Mouse (Mus musculus) macrophage (primary cell): ENCODE data around the gene Mta2. TPM values are rescaled to one million over a fixed set of nuclear protein-coding genes. Genes with fewer than 3 reads are reported as not detected.
A peak's percentile ranks its signal among the peaks of the same experiment; 100 is the strongest.

Source experiments
- H3K27ac ChIP-seq: fragments of 350-480 bp; formaldehyde crosslinking; 2 replicates; pipeline ENCODE4 v1.9.0; 2021
- H3K36me3 ChIP-seq: fragments of 350-480 bp; formaldehyde crosslinking; 2 replicates; pipeline ENCODE4 v1.9.0; 2021; ENCODE audit errors: inconsistent target
- H3K4me3 ChIP-seq: fragments of 350-480 bp; formaldehyde crosslinking; 2 replicates; pipeline ENCODE4 v1.9.0; 2021; ENCODE audit errors: inconsistent target
- H3K79me2 ChIP-seq: fragments of 350-480 bp; formaldehyde crosslinking; 2 replicates; pipeline ENCODE4 v1.9.0; 2021; ENCODE audit errors: inconsistent target
- WGBS: methylation state at CpG from one replicate; pipeline ENCODE4 v1.1.7; 2026; ENCODE audit warnings: inconsistent platforms; ENCODE audit not compliant: missing documents; 5-methylcytosine and 5-hydroxymethylcytosine counted together
- polyA plus RNA-seq: library from polyadenylated mRNA; stranded (reverse); fragments of 250-400 nt; gene quantifications from 3 replicates; pipeline ENCODE4 v1.2.4, GENCODE M21; 2018; ENCODE audit warnings: inconsistent platforms

The Mta2 gene
- polyA plus RNA-seq, 1 experiment from 2014 or later = 68.2 TPM

- H3K36me3 ChIP-seq = no peaks in the 10 kb centered on the region
- peak overlapping the region; percentile 54 for H3K27ac ChIP-seq
- peaks cover 70% of the 10 kb centered on the region for H3K79me2 ChIP-seq
- 73% methylated on average over 15 of the region's 15 CpGs for WGBS
- H3K4me3 ChIP-seq = peak overlapping the region; percentile 24; the same call in 1 of the 2 replicates
These were observed 46.8 kb downstream of the Mta2 start for GRCm38 (mm10) chr19:8988346-8989065.

- H3K79me2 ChIP-seq = peaks cover 76% of the 10 kb centered on the region
- no peaks in the 10 kb centered on the region for H3K36me3 ChIP-seq
- peak within 1 kb of the TSS; percentile 95 for H3K27ac ChIP-seq
- 2% methylated on average over 27 of the region's 42 CpGs for WGBS
- H3K4me3 ChIP-seq = peak within 1 kb of the TSS; percentile 94
These were observed 47.4 kb downstream of the Mta2 start, which contains the start of gene Ahnak for GRCm38 (mm10) chr19:8989066-8989566. Gene Ahnak, plus strand, starts transcription at chr19:8989284.

GRCm38 (mm10) chr19:8989567-8990431, 48.1 kb downstream of the Mta2 start:
- Histone ChIP-seq H3K36me3 (no peaks in the 10 kb centered on the region), H3K4me3 (peak overlapping the region; percentile 94), H3K27ac (peak overlapping the region; percentile 95), H3K79me2 (peaks cover 83% of the 10 kb centered on the region)
- WGBS = 1% methylated on average over 47 of the region's 53 CpGs

- Histone ChIP-seq H3K4me3 (peak overlapping the region; percentile 94), H3K27ac (peak overlapping the region; percentile 95), H3K79me2 (peaks cover 83% of the 10 kb centered on the region), H3K36me3 (no peaks in the 10 kb centered on the region)
- 22% methylated on average over 13 of the region's 15 CpGs for WGBS
These were observed 48.9 kb downstream of the Mta2 start for GRCm38 (mm10) chr19:8990432-8991102.

- Histone ChIP-seq H3K27ac (peak overlapping the region; percentile 95), H3K79me2 (peaks cover 86% of the 10 kb centered on the region), H3K4me3 (peak overlapping the region; percentile 94), H3K36me3 (no peaks in the 10 kb centered on the region)
- 71% methylated on average over 2 of the region's 4 CpGs for whole genome bisulfite sequencing
These were observed 49.7 kb downstream of the Mta2 start for GRCm38 (mm10) chr19:8991245-8991870.

GRCm38 (mm10) chr19:8991871-8992735, 50.4 kb downstream of the Mta2 start:
- peak overlapping the region; percentile 94 for H3K4me3 ChIP-seq
- H3K79me2 ChIP-seq = peaks cover 93% of the 10 kb centered on the region
- H3K27ac ChIP-seq = peak overlapping the region; percentile 95
- WGBS = 89% methylated on average over 13 of the region's 13 CpGs
- no peaks in the 10 kb centered on the region for H3K36me3 ChIP-seq

- Histone ChIP-seq H3K27ac (peak overlapping the region; percentile 95), H3K36me3 (no peaks in the 10 kb centered on the region), H3K4me3 (peak overlapping the region; percentile 94), H3K79me2 (peaks cover 98% of the 10 kb centered on the region)
- WGBS = 33% methylated on average over 12 of the region's 12 CpGs
These were observed 51.3 kb downstream of the Mta2 start for GRCm38 (mm10) chr19:8992769-8993624.

- Histone ChIP-seq H3K79me2 (peaks cover 98% of the 10 kb centered on the region), H3K27ac (peak overlapping the region; percentile 95), H3K36me3 (no peaks in the 10 kb centered on the region), H3K4me3 (peak overlapping the region; percentile 94; the same call in 1 of the 2 replicates)
- no CpG with 5 or more reads among the region's 2 CpGs for WGBS
These were observed 51.9 kb downstream of the Mta2 start for GRCm38 (mm10) chr19:8993625-8993912.

GRCm38 (mm10) chr19:8994813-8995607, 53.3 kb downstream of the Mta2 start:
- Histone ChIP-seq H3K4me3 (no peak overlapping the region), H3K36me3 (peaks cover 10% of the 10 kb centered on the region), H3K27ac (peak overlapping the region; percentile 95), H3K79me2 (peaks cover 100% of the 10 kb centered on the region)
- 90% methylated on average over 10 of the region's 10 CpGs for WGBS

GRCm38 (mm10) chr19:8996601-8997000, 54.9 kb downstream of the Mta2 start:
- no peak overlapping the region for H3K4me3 ChIP-seq
- peaks cover 26% of the 10 kb centered on the region for H3K36me3 ChIP-seq
- peak overlapping the region; percentile 79 for H3K27ac ChIP-seq
- WGBS = 95% methylated on average over 6 of the region's 6 CpGs
- peaks cover 100% of the 10 kb centered on the region for H3K79me2 ChIP-seq

- H3K79me2 ChIP-seq = peaks cover 100% of the 10 kb centered on the region
- H3K4me3 ChIP-seq = no peak overlapping the region
- peak overlapping the region; percentile 79 for H3K27ac ChIP-seq
- WGBS = 9% methylated on average over 4 of the region's 4 CpGs
- peaks cover 36% of the 10 kb centered on the region for H3K36me3 ChIP-seq
These were observed 55.9 kb downstream of the Mta2 start for GRCm38 (mm10) chr19:8997546-8997945.

GRCm38 (mm10) chr19:8998546-8998945, 56.9 kb downstream of the Mta2 start:
- 84% methylated on average over 6 of the region's 6 CpGs for WGBS
- H3K79me2 ChIP-seq = peaks cover 100% of the 10 kb centered on the region

More at GRCm38 (mm10) chr19:8998546-8998945, 56.9 kb downstream of the Mta2 start:
- Histone ChIP-seq H3K27ac (peak overlapping the region; percentile 79; the same call in 1 of the 2 replicates), H3K4me3 (no peak overlapping the region), H3K36me3 (peaks cover 46% of the 10 kb centered on the region)
